8 mouse cellular contexts compared by ENCODE assay signal in the genomic region with DNA sequence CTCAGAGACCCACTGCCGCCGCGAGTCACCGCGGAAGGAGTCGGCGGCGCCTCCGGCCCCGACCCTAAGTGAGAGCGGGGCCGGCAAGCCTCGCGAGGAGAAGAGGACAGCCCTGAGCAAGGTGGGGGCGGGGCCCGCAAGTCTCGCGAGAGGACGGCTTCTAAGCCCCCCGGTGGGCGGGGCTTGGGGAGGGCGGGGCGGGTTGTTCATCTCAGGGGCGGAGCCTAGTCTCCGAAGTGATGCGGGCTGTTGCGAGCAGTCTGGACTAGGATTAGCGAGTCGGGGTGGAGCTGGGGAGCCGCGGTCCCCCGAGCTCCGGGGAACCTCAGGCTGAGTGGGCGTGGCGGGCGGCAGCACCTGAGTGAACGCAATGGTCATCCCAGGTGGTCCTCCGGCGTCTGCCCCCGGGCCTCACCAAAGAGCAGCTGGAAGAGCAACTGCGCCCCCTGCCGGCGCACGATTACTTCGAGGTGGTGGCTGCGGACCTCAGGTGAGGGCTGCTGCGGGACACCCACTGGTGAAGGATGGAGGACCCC. TPM values are rescaled to one million over a fixed set of nuclear protein-coding genes. Genes with fewer than 3 reads are reported as not detected.
A peak's percentile ranks its signal among the peaks of the same experiment; 100 is the strongest.
DNase-seq lines count a peak whose midpoint lies in the region; ATAC-seq and TF ChIP-seq lines count a peak whose summit lies in the region.

No protein-coding gene starts in this region.

- peak overlapping the region; percentile 77 for H3K4me3 ChIP-seq in gastrocnemius, adult 2 months
- H3K4me3 ChIP-seq in hindbrain, postnatal 0 days (ENCODE audit: low read length), result peak overlapping the region; percentile 56
- peak overlapping the region; percentile 88 for H3K4me3 ChIP-seq in left cerebral cortex, adult 2 months

- H3K36me3 ChIP-seq in hindbrain, postnatal 0 days (ENCODE audit: insufficient read depth, low read length), result peaks cover 21% of the 10 kb centered on the region

- H3K9me3 ChIP-seq in hindbrain, postnatal 0 days (ENCODE audit: low read length), result no peaks in the 10 kb centered on the region

- H3K4me2 ChIP-seq in hindbrain, postnatal 0 days (ENCODE audit: low read depth, low read length), result peak overlapping the region; percentile 67

- no peaks in the 10 kb centered on the region for H3K27me3 ChIP-seq in hindbrain, postnatal 0 days (ENCODE audit: insufficient read depth, low read length)

- DNase-seq in WW6 (ENCODE audit: low read depth, low spot score), result peak; percentile 96
- peak; percentile 97 to 98 for DNase-seq in cerebellum, postnatal 4 days (ENCODE audit: low spot score in 2 of 2)
- peak; percentile 99 for DNase-seq in gastrocnemius, adult 2 months
- DNase-seq in hindbrain, postnatal 0 days (ENCODE audit: low spot score), result peak; percentile 99
- peak; percentile 93 to 94 for DNase-seq in left cerebral cortex, adult 2 months (ENCODE audit: extremely low spot score in 1 of 2, low spot score in 2 of 2)
- peak; percentile 94 to 95 for DNase-seq in right cerebral cortex, adult 2 months (ENCODE audit: low spot score in 2 of 2)
- peak; percentile 98 for DNase-seq in urinary bladder, postnatal 14 days (ENCODE audit: low spot score)

- peak overlapping the region; percentile 99 for H3K27ac ChIP-seq in gastrocnemius, adult 2 months
- peak overlapping the region; percentile 95 for H3K27ac ChIP-seq in hindbrain, postnatal 0 days
- peak overlapping the region; percentile 100 for H3K27ac ChIP-seq in left cerebral cortex, adult 2 months

- H3K9ac ChIP-seq in hindbrain, postnatal 0 days (replicated peaks; ENCODE audit: low read length), result peak overlapping the region; percentile 77

- intact Hi-C loops in gastrocnemius, adult 2 months (cut with DNase I), result loop anchor here (2.0 to 5.0 kb wide), 3 partner anchors 27 to 101 kb away; a partner anchor contains a TSS
- intact Hi-C loops in left cerebral cortex, adult 2 months (cut with DNase I), result loop anchor here (2.0 to 5.0 kb wide), 3 partner anchors 81 to 235 kb away; a partner anchor contains a TSS

- WGBS in hindbrain, postnatal 0 days, result 1% methylated on average over 44 of the region's 47 CpGs

- TF ChIP-seq CTCF in gastrocnemius, adult 2 months (IDR thresholded peaks at IDR 0.05), result peak; percentile 95; the same call in 1 of the 2 replicates
- TF ChIP-seq CTCF in hindbrain, postnatal 0 days (IDR thresholded peaks at IDR 0.05; ENCODE audit: low read depth), result peak; percentile 95
- TF ChIP-seq CTCF in left cerebral cortex, adult 2 months (IDR thresholded peaks at IDR 0.05), result peak; percentile 87

- H3K4me1 ChIP-seq in hindbrain, postnatal 0 days (ENCODE audit: insufficient read depth, low read length), result peaks cover 3% of the 10 kb centered on the region; the same call in 1 of the 2 replicates

- peak; percentile 98 for ATAC-seq in hindbrain, postnatal 0 days
- ATAC-seq in megakaryocyte, adult 5-6 weeks (ENCODE audit: poor library complexity, severe bottlenecking), result peak; percentile 81

RNA-seq across cellular contexts. Expression of a gene that starts 0.4 kb away (rescaled TPM):
- 10 to 100 TPM in 1 of 2 experiments, 1 to 10 TPM in 1; 8.8 to 10.1 TPM for total RNA-seq in gastrocnemius, adult 2 months (2021)
- total RNA-seq in hindbrain, postnatal 0 days (2014; rRNA removed), result 14.7 and 20.6 TPM in 2 replicates
- 44.9 and 51.3 TPM in 2 replicates for polyA plus RNA-seq in hindbrain, postnatal 0 days (2015; fragmentation: Nextera tagmentation; extraction: Ambion mirVana)
- total RNA-seq in left cerebral cortex, adult 2 months (2021), result 10 to 100 TPM; 35.9 to 36.7 TPM
- total RNA-seq in megakaryocyte, adult 5-6 weeks (2015), result 16.8 and 21.0 TPM in 2 replicates
- total RNA-seq in megakaryocyte, adult 5-6 weeks (2017), result 32.2 and 36.6 TPM in 2 replicates

RNA-seq across cellular contexts. Expression of a gene that starts 28.4 kb away (rescaled TPM):
- total RNA-seq in gastrocnemius, adult 2 months (2021), result 10 to 100 TPM; 26.9 to 33.7 TPM
- 97.7 and 130 TPM in 2 replicates for total RNA-seq in hindbrain, postnatal 0 days (2014; rRNA removed)
- polyA plus RNA-seq in hindbrain, postnatal 0 days (2015; fragmentation: Nextera tagmentation; extraction: Ambion mirVana), result 99.9 and 103 TPM in 2 replicates
- total RNA-seq in left cerebral cortex, adult 2 months (2021), result 10 to 100 TPM; 45.2 to 49.7 TPM
- 55.3 and 56.4 TPM in 2 replicates for total RNA-seq in megakaryocyte, adult 5-6 weeks (2015)
- 33.3 and 37.8 TPM in 2 replicates for total RNA-seq in megakaryocyte, adult 5-6 weeks (2017)

RNA-seq across cellular contexts. Expression of a gene that starts 52.4 kb away (rescaled TPM):
- not detected for total RNA-seq in gastrocnemius, adult 2 months (2021)
- total RNA-seq in hindbrain, postnatal 0 days (2014; rRNA removed), result not detected in 2 replicates
- not detected in 2 replicates for polyA plus RNA-seq in hindbrain, postnatal 0 days (2015; fragmentation: Nextera tagmentation; extraction: Ambion mirVana)
- total RNA-seq in left cerebral cortex, adult 2 months (2021), result not detected
- total RNA-seq in megakaryocyte, adult 5-6 weeks (2015), result not detected in 2 replicates
- not detected in 2 replicates for total RNA-seq in megakaryocyte, adult 5-6 weeks (2017)

Comparison
In these comparisons a context has a peak if more than half of its experiments do, and no peak if none do; other contexts are left out.
1. Peak in every context shown above with its lines: DNase-seq, ATAC-seq, H3K4me3 ChIP-seq and H3K27ac ChIP-seq.